Mouse (Mus musculus) hindbrain, embryonic 16.5 days (tissue): ENCODE data around the gene Srgap1. TPM values are rescaled to one million over a fixed set of nuclear protein-coding genes. Genes with fewer than 3 reads are reported as not detected.

ENCODE experiments used
- ATAC-seq: fragments of 200-750 bp; cut with Nextera tagmentation; 2 replicates; pipeline ENCODE4 v1.8.0; 2017; ENCODE audit warnings: moderate TSS enrichment, moderate library complexity
- H3K27ac ChIP-seq: fragments of 300-500 bp; sonication (generic); 2 replicates; pipeline ENCODE4 v1.5.1; 2014; ENCODE audit warnings: low read depth, mild to moderate bottlenecking, control low read depth, low read length, moderate library complexity
- H3K27me3 ChIP-seq: fragments of 300-500 bp; sonication (generic); replicated peaks from 2 replicates; pipeline ENCODE4 v1.6.1; 2014; ENCODE audit warnings: low read length; ENCODE audit not compliant: control insufficient read depth, insufficient read depth
- H3K36me3 ChIP-seq: fragments of 300-500 bp; sonication (generic); 2 replicates; pipeline ENCODE4 v1.6.1; 2014; ENCODE audit warnings: mild to moderate bottlenecking, low read length, moderate library complexity, mixed read lengths; ENCODE audit not compliant: control insufficient read depth, insufficient read depth
- H3K4me1 ChIP-seq: fragments of 300-500 bp; sonication (generic); 2 replicates; pipeline ENCODE4 v1.6.1; 2014; ENCODE audit warnings: low read depth, low read length; ENCODE audit not compliant: control insufficient read depth, insufficient read depth
- H3K4me2 ChIP-seq: fragments of 300-500 bp; sonication (generic); 2 replicates; pipeline ENCODE4 v1.6.1; 2014; ENCODE audit warnings: mild to moderate bottlenecking, low read length, control low read depth, moderate library complexity
- H3K4me3 ChIP-seq: fragments of 300-500 bp; sonication (generic); 2 replicates; pipeline ENCODE4 v1.5.1; 2014; ENCODE audit warnings: mild to moderate bottlenecking, low read length, control low read depth, moderate library complexity
- H3K9ac ChIP-seq: fragments of 300-500 bp; sonication (generic); 2 replicates; pipeline ENCODE4 v1.6.1; 2014; ENCODE audit warnings: low read depth, mild to moderate bottlenecking, control low read depth, low read length, moderate library complexity
- H3K9me3 ChIP-seq: fragments of 300-500 bp; sonication (generic); 2 replicates; pipeline ENCODE4 v1.6.1; 2014; ENCODE audit warnings: mild to moderate bottlenecking, low read length, moderate library complexity; ENCODE audit not compliant: control insufficient read depth
- WGBS: fragments of 180-500 bp; shearing (Covaris S2); extraction: QIAGEN DNeasy Blood & Tissue Kit; methylation state at CpG from one replicate; pipeline ENCODE4 v1.1.7; 2014; 5-methylcytosine and 5-hydroxymethylcytosine counted together
- polyA plus RNA-seq: library from polyadenylated mRNA; unstranded; fragments of >200 nt; fragmentation: Nextera tagmentation; extraction: Ambion mirVana; gene quantifications from 2 replicates; pipeline ENCODE4 v1.2.1, GENCODE M21; 2015

Gene Srgap1
- polyA plus RNA-seq, 1 experiment from 2014 or later, result 29.2 TPM

DNA sequence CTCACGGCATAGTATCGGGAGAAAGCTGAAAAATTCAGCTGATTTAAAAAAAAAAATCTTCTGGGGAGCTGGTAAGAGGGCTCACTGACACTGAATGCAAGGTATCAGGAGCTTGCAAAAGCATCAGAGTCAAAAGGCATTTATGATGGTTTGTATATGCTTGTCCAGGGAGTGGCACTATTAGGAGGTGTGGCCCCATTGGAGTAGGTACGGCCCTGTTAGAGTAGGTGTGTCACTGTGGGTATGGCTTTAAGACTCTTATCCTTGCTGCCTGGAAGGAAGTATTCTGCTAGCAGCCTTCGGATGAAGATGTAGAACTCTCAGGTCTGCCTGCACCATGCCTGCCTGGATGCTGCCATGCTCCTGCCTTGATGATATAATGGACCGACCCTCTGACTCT lies 26.2 kb downstream of the Srgap1 start:
- Histone ChIP-seq H3K9me3 (peaks cover 3% of the 10 kb centered on the region), H3K27ac (no peak overlapping the region), H3K4me2 (no peak overlapping the region), H3K36me3 (0 out of 2 replicates have a peak, but pooled peaks cover 5% of the 10 kb centered on the region), H3K9ac (no peak overlapping the region), H3K4me1 (peaks cover 16% of the 10 kb centered on the region), H3K27me3 (no peaks in the 10 kb centered on the region), H3K4me3 (no peak overlapping the region)
- no peak for ATAC-seq
- WGBS, result 93% methylated on average over 5 of the region's 5 CpGs

DNA sequence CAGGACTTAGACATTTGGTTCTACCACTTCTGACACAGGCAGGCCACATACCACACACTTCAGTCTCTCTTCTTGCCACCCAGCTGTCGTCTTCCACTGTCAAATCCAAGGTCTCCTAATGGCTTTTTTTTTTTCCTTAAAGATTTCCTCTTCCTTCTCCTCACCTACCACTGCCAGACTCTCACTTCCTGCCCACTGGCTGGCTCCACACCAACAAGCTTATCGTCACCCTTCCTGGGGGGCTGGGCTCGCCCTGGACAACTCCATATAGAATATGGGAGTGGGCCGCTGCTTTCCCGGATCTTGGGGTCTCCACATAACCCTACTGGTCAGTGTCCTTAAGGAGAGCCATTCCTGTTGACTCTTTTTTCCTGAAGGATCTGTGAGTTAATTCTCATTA lies 26.9 kb downstream of the Srgap1 start:
- Histone ChIP-seq H3K27me3 (no peaks in the 10 kb centered on the region), H3K36me3 (0 out of 2 replicates have a peak, but pooled peaks cover 5% of the 10 kb centered on the region), H3K27ac (no peak overlapping the region), H3K9ac (no peak overlapping the region), H3K4me3 (no peak overlapping the region), H3K4me1 (peaks cover 16% of the 10 kb centered on the region), H3K9me3 (peaks cover 3% of the 10 kb centered on the region), H3K4me2 (no peak overlapping the region)
- no peak for ATAC-seq
- WGBS, result 90% methylated on average over 5 of the region's 5 CpGs

DNA sequence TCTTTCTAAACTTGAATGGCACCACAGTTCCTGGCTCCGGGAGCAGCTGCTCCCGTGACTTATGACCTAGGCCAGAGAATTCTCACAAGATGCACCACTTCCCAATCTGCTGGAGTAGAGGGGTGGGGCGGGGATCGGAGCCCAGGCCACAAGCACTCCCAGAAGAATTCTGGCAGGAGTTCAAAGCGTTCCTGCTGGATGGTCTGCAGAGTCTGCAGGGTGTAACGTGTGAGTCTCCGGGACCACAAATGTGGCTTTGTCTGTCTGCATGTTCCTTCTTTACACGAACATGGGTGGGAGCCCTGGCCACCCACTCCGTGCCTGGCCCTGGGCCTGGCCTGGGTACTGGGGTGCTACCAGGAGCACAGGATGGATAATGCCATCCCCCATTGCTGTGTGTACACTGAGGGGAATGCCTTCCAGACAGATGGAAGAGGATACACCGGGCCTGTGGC lies 28.5 kb downstream of the Srgap1 start:
- Histone ChIP-seq H3K4me2 (no peak overlapping the region), H3K4me3 (no peak overlapping the region), H3K9me3 (no peaks in the 10 kb centered on the region), H3K27ac (no peak overlapping the region), H3K27me3 (no peaks in the 10 kb centered on the region), H3K36me3 (no peaks in the 10 kb centered on the region), H3K9ac (no peak overlapping the region; the same call in 1 of the 2 replicates), H3K4me1 (peaks cover 16% of the 10 kb centered on the region)
- peak; percentile 67 for ATAC-seq
- 49% methylated on average over 10 of the region's 10 CpGs for WGBS

DNA sequence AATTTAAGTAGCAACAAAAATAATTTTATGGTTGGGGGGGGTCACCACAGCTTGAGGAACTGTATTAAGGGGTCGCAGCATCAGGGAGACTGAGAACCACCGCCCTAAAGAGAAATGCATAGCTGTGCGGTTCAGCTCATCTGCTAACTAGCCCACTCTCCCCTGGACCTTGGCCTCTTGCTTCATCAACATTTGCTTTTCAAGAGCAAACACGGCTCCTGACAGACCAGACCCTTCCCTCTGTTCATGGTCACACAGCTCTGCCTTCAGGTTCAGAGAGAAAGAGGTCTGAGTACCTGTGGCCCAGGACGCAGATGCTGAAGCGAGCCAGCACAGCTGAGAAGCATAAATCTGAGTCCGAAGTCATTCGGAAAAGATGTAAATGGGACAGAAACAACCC lies 29.4 kb downstream of the Srgap1 start:
- Histone ChIP-seq H3K27me3 (no peaks in the 10 kb centered on the region), H3K4me1 (peaks cover 16% of the 10 kb centered on the region), H3K4me2 (no peak overlapping the region), H3K4me3 (no peak overlapping the region), H3K9me3 (no peaks in the 10 kb centered on the region), H3K36me3 (no peaks in the 10 kb centered on the region), H3K27ac (no peak overlapping the region; the same call in 1 of the 2 replicates), H3K9ac (no peak overlapping the region)
- no peak for ATAC-seq
- WGBS, result 76% methylated on average over 8 of the region's 8 CpGs

DNA sequence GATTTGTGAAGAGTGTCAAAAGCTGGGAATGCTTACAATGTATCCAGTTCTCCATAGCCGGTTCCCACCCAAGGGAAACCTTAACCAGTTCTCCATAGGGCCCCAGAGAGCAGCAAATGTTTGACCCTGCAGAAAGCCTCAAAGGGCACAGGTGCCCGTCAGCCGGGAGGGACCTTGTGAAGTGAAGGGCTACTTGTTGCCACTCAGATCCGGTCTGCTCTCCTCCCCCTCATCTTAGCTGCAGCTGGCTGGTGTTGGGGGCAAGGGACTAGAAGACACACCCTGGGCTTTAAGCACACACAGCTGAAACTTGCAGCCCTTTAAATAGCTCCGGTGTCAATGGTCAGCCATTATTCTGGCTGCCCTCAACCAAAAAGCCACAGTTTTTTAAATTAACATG lies 30.1 kb downstream of the Srgap1 start:
- Histone ChIP-seq H3K9ac (no peak overlapping the region), H3K4me1 (peaks cover 16% of the 10 kb centered on the region), H3K9me3 (no peaks in the 10 kb centered on the region), H3K27me3 (no peaks in the 10 kb centered on the region), H3K27ac (no peak overlapping the region), H3K4me3 (no peak overlapping the region), H3K4me2 (no peak overlapping the region), H3K36me3 (no peaks in the 10 kb centered on the region)
- WGBS, result 68% methylated on average over 5 of the region's 5 CpGs
- no peak for ATAC-seq

DNA sequence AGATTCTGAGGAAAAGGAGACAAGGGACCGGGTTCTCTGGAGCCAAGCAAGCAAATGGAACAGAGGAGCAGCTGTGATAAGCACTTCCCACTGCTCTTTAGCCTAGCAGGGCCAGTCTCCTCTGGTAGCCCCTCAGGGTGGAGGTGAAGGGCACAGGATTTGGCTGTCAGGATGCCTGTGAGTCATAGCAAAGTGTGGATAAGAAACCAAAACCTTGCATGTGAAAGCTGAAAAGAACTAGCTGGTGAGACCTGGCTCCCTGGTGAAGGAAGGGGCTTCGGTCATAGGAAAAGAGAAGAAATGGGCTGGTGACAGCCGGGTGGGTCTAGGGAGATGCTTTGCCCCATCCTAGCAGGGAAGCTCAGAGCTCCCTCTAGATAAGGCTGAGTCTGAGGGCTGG lies 30.5 kb downstream of the Srgap1 start:
- Histone ChIP-seq H3K4me2 (no peak overlapping the region), H3K9me3 (no peaks in the 10 kb centered on the region), H3K27me3 (no peaks in the 10 kb centered on the region), H3K9ac (no peak overlapping the region), H3K36me3 (no peaks in the 10 kb centered on the region), H3K4me1 (peaks cover 16% of the 10 kb centered on the region), H3K4me3 (no peak overlapping the region), H3K27ac (no peak overlapping the region)
- 93% methylated on average over 3 of the region's 3 CpGs for WGBS
- no peak for ATAC-seq

DNA sequence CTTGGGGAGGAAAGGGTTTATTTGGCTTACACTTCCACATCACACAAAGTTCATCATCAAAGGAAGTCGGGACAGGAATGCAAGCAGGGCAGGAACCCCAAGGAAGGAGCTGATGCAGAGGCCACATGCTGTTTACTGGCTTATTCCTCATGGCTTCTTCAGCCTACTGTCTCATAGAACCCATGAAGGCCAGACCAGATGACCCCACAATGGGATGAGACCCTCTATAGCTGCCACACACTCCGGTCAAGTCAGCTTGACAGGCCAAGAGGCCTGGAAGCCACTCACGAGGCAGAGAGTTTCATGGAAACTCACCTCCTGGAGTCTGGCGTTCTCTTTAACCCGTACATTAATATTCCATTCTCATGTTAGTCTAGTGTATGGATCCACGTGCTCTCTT lies 34.8 kb downstream of the Srgap1 start:
- Histone ChIP-seq H3K9ac (no peak overlapping the region), H3K36me3 (no peaks in the 10 kb centered on the region), H3K4me3 (no peak overlapping the region), H3K27me3 (no peaks in the 10 kb centered on the region), H3K27ac (no peak overlapping the region), H3K4me1 (peaks cover 14% of the 10 kb centered on the region), H3K4me2 (no peak overlapping the region), H3K9me3 (no peaks in the 10 kb centered on the region)
- ATAC-seq, result no peak
- 83% methylated on average over 6 of the region's 6 CpGs for WGBS

DNA sequence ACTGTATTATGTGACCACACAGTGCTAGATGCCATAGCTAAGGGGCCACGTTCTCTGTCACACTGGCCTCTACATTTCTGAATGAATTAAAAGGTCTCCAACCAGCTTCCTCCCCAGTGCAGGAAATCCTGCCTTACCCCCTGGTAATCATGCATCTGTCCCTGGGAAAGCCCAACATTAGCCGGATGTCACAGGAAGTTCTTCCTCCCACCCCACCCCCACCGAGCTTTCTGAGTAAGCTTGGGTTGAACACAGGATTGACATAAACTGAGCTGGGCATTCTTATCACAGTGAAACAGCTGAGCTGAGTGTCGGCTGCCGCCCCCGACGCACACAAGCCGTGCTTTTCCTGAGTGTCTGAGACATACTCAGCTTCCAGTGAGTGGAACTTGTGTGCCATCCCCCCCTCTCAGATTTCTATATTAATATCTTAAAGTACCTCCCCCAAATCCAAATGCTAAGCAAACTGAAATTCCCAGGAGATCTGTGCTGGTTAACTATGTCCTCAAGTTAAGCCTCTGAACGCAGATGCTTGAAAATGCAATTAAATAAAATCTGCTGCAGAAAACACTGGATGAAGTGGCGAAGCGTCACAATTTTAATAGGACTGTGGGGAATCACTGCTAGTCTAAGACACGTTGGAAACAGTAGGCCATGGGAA lies 38.3 kb downstream of the Srgap1 start:
- Histone ChIP-seq H3K36me3 (no peaks in the 10 kb centered on the region), H3K4me3 (no peak overlapping the region), H3K4me1 (peaks cover 21% of the 10 kb centered on the region), H3K9ac (no peak overlapping the region), H3K27me3 (no peaks in the 10 kb centered on the region), H3K9me3 (no peaks in the 10 kb centered on the region), H3K4me2 (no peak overlapping the region; the same call in 1 of the 2 replicates), H3K27ac (peak overlapping the region; percentile 16)
- peak; percentile 48 for ATAC-seq
- 41% methylated on average over 12 of the region's 12 CpGs for WGBS

DNA sequence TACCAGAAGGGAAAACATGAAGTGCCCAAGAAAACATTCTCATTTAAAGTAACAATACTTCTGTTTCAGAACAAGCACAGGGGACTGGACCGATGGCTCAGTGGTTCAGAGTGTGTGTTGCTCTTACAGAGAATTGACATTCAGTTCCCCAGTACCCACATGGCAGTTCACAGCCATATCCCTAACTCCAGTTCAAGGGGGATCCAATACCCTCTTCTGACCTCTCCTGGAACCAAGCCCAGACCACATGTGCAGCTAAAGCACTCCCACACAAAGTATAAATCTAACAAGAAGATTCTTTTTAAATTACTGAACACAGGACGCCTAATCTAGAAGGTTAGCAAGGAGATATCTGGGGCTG lies 38.8 kb downstream of the Srgap1 start:
- WGBS, result 63% methylated on average over 2 of the region's 2 CpGs
- Histone ChIP-seq H3K4me2 (no peak overlapping the region), H3K9me3 (no peaks in the 10 kb centered on the region), H3K36me3 (no peaks in the 10 kb centered on the region), H3K27ac (peak overlapping the region; percentile 16; the same call in 1 of the 2 replicates), H3K27me3 (no peaks in the 10 kb centered on the region), H3K4me3 (no peak overlapping the region), H3K4me1 (peaks cover 21% of the 10 kb centered on the region), H3K9ac (no peak overlapping the region)
- no peak for ATAC-seq
